Mouse (Mus musculus): ENCODE measurements around the gene Ifih1.
A peak's percentile ranks its signal among the peaks of the same experiment; 100 is the strongest.

Ifih1 gene

GRCm38 (mm10) chr2:62651890-62652289 is 5.8 kb upstream of the Ifih1 start:
- Histone ChIP-seq H3K36me3 (ENCODE audit: insufficient read depth, low read length) (no peaks in the 10 kb centered on the region), H3K9me3 (ENCODE audit: low read length) (no peaks in the 10 kb centered on the region), H3K4me3 (replicated peaks; ENCODE audit: low read length) (no peak overlapping the region), H3K4me1 (replicated peaks; ENCODE audit: low read depth, low read length) (no peaks in the 10 kb centered on the region), H3K27me3 (ENCODE audit: insufficient read depth, low read length) (peaks cover 6% of the 10 kb centered on the region; the same call in 1 of the 2 replicates)
- TF ChIP-seq CTCF (conservative IDR thresholded peaks at IDR 0.05; ENCODE audit: low read length): no peak
- TF ChIP-seq POU5F1 (IDR thresholded peaks at IDR 0.05; ENCODE audit: borderline replicate concordance, low read length): no peak
- TF ChIP-seq NANOG (IDR thresholded peaks at IDR 0.05; ENCODE audit: borderline replicate concordance, low read length): no peak

GRCm38 (mm10) chr2:62646671-62647289 is 725 bp upstream of the Ifih1 start:
- Histone ChIP-seq H3K9me3 (ENCODE audit: low read length) (no peaks in the 10 kb centered on the region), H3K27me3 (ENCODE audit: insufficient read depth, low read length) (peaks cover 23% of the 10 kb centered on the region), H3K4me1 (replicated peaks; ENCODE audit: low read depth, low read length) (peaks cover 8% of the 10 kb centered on the region; the same call in 1 of the 2 replicates), H3K36me3 (ENCODE audit: insufficient read depth, low read length) (no peaks in the 10 kb centered on the region), H3K4me3 (replicated peaks; ENCODE audit: low read length) (no peak overlapping the region)
- TF ChIP-seq POU5F1 (IDR thresholded peaks at IDR 0.05; ENCODE audit: borderline replicate concordance, low read length) (no peak), CTCF (conservative IDR thresholded peaks at IDR 0.05; ENCODE audit: low read length) (no peak), NANOG (IDR thresholded peaks at IDR 0.05; ENCODE audit: borderline replicate concordance, low read length) (no peak)

DNA sequence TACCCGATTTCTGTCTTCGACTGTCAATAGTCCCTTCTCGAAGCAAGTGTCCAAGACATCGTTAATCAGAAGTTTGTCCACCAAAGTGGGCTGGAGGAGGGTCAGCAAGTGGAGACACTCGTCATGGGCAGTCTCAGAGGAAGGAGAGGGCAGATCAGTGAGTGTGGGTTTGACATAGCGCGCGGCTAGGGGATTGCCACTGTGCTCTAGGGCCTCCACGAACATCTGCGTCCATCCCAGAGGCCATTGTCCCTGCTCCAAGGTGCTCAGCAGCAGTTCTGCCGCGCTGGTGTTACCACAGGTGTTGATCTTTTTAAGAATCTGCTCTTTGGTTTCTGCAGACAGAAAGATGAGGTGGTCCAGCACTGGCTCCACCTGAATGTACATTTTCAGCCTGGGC is 580 bp downstream of the Ifih1 start:
- H3K4me3 ChIP-seq (replicated peaks; ENCODE audit: low read length): 0 out of 2 replicates have a peak overlapping the region, but pooled peaks have one; percentile 65

GRCm38 (mm10) chr2:62644891-62645290 is 1.2 kb downstream of the Ifih1 start:
- H3K9me3 ChIP-seq (ENCODE audit: low read length): no peaks in the 10 kb centered on the region
- TF ChIP-seq CTCF (conservative IDR thresholded peaks at IDR 0.05; ENCODE audit: low read length) (no peak), POU5F1 (IDR thresholded peaks at IDR 0.05; ENCODE audit: borderline replicate concordance, low read length) (no peak), NANOG (IDR thresholded peaks at IDR 0.05; ENCODE audit: borderline replicate concordance, low read length) (no peak)
- H3K27me3 ChIP-seq (ENCODE audit: insufficient read depth, low read length): peaks cover 23% of the 10 kb centered on the region
- peaks cover 8% of the 10 kb centered on the region; the same call in 1 of the 2 replicates for H3K4me1 ChIP-seq (replicated peaks; ENCODE audit: low read depth, low read length)
- H3K36me3 ChIP-seq (ENCODE audit: insufficient read depth, low read length): no peaks in the 10 kb centered on the region
- H3K4me3 ChIP-seq (replicated peaks; ENCODE audit: low read length): no peak overlapping the region

More for the DNA sequence above, 580 bp downstream of the Ifih1 start:
- Histone ChIP-seq H3K27me3 (ENCODE audit: insufficient read depth, low read length) (peaks cover 23% of the 10 kb centered on the region), H3K36me3 (ENCODE audit: insufficient read depth, low read length) (no peaks in the 10 kb centered on the region), H3K4me1 (replicated peaks; ENCODE audit: low read depth, low read length) (peaks cover 8% of the 10 kb centered on the region; the same call in 1 of the 2 replicates), H3K9me3 (ENCODE audit: low read length) (no peaks in the 10 kb centered on the region)
- no peak for TF ChIP-seq POU5F1 (IDR thresholded peaks at IDR 0.05; ENCODE audit: borderline replicate concordance, low read length)
- no peak for TF ChIP-seq CTCF (conservative IDR thresholded peaks at IDR 0.05; ENCODE audit: low read length)
- no peak for TF ChIP-seq NANOG (IDR thresholded peaks at IDR 0.05; ENCODE audit: borderline replicate concordance, low read length)

- peaks cover 8% of the 10 kb centered on the region; the same call in 1 of the 2 replicates for H3K4me1 ChIP-seq (replicated peaks; ENCODE audit: low read depth, low read length)
- TF ChIP-seq POU5F1 (IDR thresholded peaks at IDR 0.05; ENCODE audit: borderline replicate concordance, low read length): no peak
- TF ChIP-seq CTCF (conservative IDR thresholded peaks at IDR 0.05; ENCODE audit: low read length): peak; percentile 89
- no peak for TF ChIP-seq NANOG (IDR thresholded peaks at IDR 0.05; ENCODE audit: borderline replicate concordance, low read length)
- H3K27me3 ChIP-seq (ENCODE audit: insufficient read depth, low read length): peaks cover 23% of the 10 kb centered on the region
- H3K4me3 ChIP-seq (replicated peaks; ENCODE audit: low read length): no peak overlapping the region
- H3K36me3 ChIP-seq (ENCODE audit: insufficient read depth, low read length): no peaks in the 10 kb centered on the region
- no peaks in the 10 kb centered on the region for H3K9me3 ChIP-seq (ENCODE audit: low read length)
These were observed 2.4 kb downstream of the Ifih1 start for GRCm38 (mm10) chr2:62643405-62644305.

- TF ChIP-seq CTCF (conservative IDR thresholded peaks at IDR 0.05; ENCODE audit: low read length) (no peak), POU5F1 (IDR thresholded peaks at IDR 0.05; ENCODE audit: borderline replicate concordance, low read length) (no peak), NANOG (IDR thresholded peaks at IDR 0.05; ENCODE audit: borderline replicate concordance, low read length) (no peak)
- no peaks in the 10 kb centered on the region for H3K9me3 ChIP-seq (ENCODE audit: low read length)
- no peaks in the 10 kb centered on the region for H3K36me3 ChIP-seq (ENCODE audit: insufficient read depth, low read length)
- H3K4me3 ChIP-seq (replicated peaks; ENCODE audit: low read length): no peak overlapping the region
- peaks cover 3% of the 10 kb centered on the region for H3K4me1 ChIP-seq (replicated peaks; ENCODE audit: low read depth, low read length)
- H3K27me3 ChIP-seq (ENCODE audit: insufficient read depth, low read length): peaks cover 8% of the 10 kb centered on the region
These were observed 6.2 kb downstream of the Ifih1 start for GRCm38 (mm10) chr2:62639869-62640268.

DNA sequence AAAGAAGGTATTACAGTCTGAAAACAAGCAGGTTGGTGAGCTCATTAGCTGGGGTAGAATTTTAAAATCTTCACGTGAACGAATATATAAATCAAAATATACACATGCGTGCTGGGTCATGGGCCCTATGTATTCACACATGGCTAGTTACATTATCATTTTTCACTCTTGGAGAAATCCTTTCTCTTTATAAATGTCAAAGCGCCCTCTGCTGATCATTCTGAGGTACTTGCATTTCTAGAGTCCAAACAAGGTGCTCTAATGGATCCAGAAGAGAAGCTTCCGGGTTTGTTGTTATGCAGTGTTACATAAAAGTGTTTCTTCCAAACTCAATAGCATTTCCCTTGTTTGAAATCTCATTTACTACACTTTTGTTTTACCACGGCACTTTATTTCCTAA is 15.6 kb downstream of the Ifih1 start:
- Histone ChIP-seq H3K36me3 (ENCODE audit: insufficient read depth, low read length) (no peaks in the 10 kb centered on the region), H3K27me3 (ENCODE audit: insufficient read depth, low read length) (no peaks in the 10 kb centered on the region), H3K4me3 (replicated peaks; ENCODE audit: low read length) (no peak overlapping the region), H3K4me1 (replicated peaks; ENCODE audit: low read depth, low read length) (no peaks in the 10 kb centered on the region), H3K9me3 (ENCODE audit: low read length) (no peaks in the 10 kb centered on the region)
- TF ChIP-seq CTCF (conservative IDR thresholded peaks at IDR 0.05; ENCODE audit: low read length) (peak; percentile 64), POU5F1 (IDR thresholded peaks at IDR 0.05; ENCODE audit: borderline replicate concordance, low read length) (no peak)

DNA sequence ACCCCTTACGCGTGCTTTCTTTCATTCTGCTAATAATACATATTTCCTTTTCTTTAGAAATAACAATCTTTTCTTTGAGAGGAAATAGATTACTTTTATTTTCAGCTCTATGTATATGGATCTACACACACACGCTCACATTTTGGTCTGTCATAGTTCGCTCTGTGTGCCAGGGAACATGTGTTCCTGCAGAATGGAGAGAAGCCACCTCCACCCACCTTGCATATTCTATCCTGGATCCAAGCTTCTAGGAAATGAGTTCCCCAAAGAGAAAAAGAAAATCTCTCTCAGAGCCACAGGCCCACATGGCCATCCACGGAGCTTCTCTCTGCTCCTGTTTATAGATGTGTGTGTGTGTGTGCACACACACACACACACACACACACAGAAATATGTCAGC is 17.7 kb downstream of the Ifih1 start:
- no peak overlapping the region for H3K4me3 ChIP-seq (replicated peaks; ENCODE audit: low read length)
- H3K9me3 ChIP-seq (ENCODE audit: low read length): no peaks in the 10 kb centered on the region
- no peak for TF ChIP-seq POU5F1 (IDR thresholded peaks at IDR 0.05; ENCODE audit: borderline replicate concordance, low read length)
- no peak for TF ChIP-seq NANOG (IDR thresholded peaks at IDR 0.05; ENCODE audit: borderline replicate concordance, low read length)
- no peak for TF ChIP-seq CTCF (conservative IDR thresholded peaks at IDR 0.05; ENCODE audit: low read length)
- no peaks in the 10 kb centered on the region for H3K36me3 ChIP-seq (ENCODE audit: insufficient read depth, low read length)
- H3K4me1 ChIP-seq (replicated peaks; ENCODE audit: low read depth, low read length): no peaks in the 10 kb centered on the region
- H3K27me3 ChIP-seq (ENCODE audit: insufficient read depth, low read length): no peaks in the 10 kb centered on the region
